Mouse (Mus musculus) hindbrain, embryonic 12.5 days (tissue): ENCODE results near the gene Lifr. TPM values are rescaled to one million over a fixed set of nuclear protein-coding genes. Genes with fewer than 3 reads are reported as not detected.
A peak's percentile ranks its signal among the peaks of the same experiment; 100 is the strongest.

Source experiments
- ATAC-seq: fragments of 200-750 bp; cut with Nextera tagmentation; 2 replicates; pipeline ENCODE4 v1.8.0; 2017; ENCODE audit warnings: moderate TSS enrichment; ENCODE audit not compliant: low FRiP score
- H3K27ac ChIP-seq: fragments of 300-500 bp; sonication (generic); 2 replicates; pipeline ENCODE4 v1.5.1; 2016; ENCODE audit warnings: mild to moderate bottlenecking
- H3K27me3 ChIP-seq: fragments of 300-500 bp; sonication (generic); 2 replicates; pipeline ENCODE4 v1.6.1; 2016; ENCODE audit warnings: mild to moderate bottlenecking
- H3K36me3 ChIP-seq: fragments of 300-500 bp; sonication (generic); 2 replicates; pipeline ENCODE4 v1.6.1; 2016; ENCODE audit warnings: mild to moderate bottlenecking
- H3K4me1 ChIP-seq: fragments of 300-500 bp; sonication (generic); 2 replicates; pipeline ENCODE4 v1.6.1; 2016
- H3K4me2 ChIP-seq: fragments of 300-500 bp; sonication (generic); replicated peaks from 2 replicates; pipeline ENCODE4 v1.6.1; 2016; ENCODE audit warnings: mild to moderate bottlenecking
- H3K4me3 ChIP-seq: fragments of 300-500 bp; sonication (generic); 2 replicates; pipeline ENCODE4 v1.5.1; 2016; ENCODE audit warnings: mild to moderate bottlenecking
- H3K9ac ChIP-seq: fragments of 300-500 bp; sonication (generic); 2 replicates; pipeline ENCODE4 v1.6.1; 2016; ENCODE audit warnings: mild to moderate bottlenecking, moderate library complexity
- H3K9me3 ChIP-seq: fragments of 300-500 bp; sonication (generic); replicated peaks from 2 replicates; pipeline ENCODE4 v1.6.1; 2016; ENCODE audit warnings: mild to moderate bottlenecking
- WGBS: fragments of 180-500 bp; shearing (Covaris S2); methylation state at CpG from one replicate; pipeline ENCODE4 v1.1.7; 2016; 5-methylcytosine and 5-hydroxymethylcytosine counted together
- polyA plus RNA-seq: library from polyadenylated mRNA; unstranded; fragments of >200 nt; fragmentation: Nextera tagmentation; extraction: Ambion mirVana; gene quantifications from 2 replicates; pipeline ENCODE4 v1.2.1, GENCODE M21; 2016

Gene Lifr
- polyA plus RNA-seq, 1 experiment from 2014 or later, result 16.5 TPM

DNA sequence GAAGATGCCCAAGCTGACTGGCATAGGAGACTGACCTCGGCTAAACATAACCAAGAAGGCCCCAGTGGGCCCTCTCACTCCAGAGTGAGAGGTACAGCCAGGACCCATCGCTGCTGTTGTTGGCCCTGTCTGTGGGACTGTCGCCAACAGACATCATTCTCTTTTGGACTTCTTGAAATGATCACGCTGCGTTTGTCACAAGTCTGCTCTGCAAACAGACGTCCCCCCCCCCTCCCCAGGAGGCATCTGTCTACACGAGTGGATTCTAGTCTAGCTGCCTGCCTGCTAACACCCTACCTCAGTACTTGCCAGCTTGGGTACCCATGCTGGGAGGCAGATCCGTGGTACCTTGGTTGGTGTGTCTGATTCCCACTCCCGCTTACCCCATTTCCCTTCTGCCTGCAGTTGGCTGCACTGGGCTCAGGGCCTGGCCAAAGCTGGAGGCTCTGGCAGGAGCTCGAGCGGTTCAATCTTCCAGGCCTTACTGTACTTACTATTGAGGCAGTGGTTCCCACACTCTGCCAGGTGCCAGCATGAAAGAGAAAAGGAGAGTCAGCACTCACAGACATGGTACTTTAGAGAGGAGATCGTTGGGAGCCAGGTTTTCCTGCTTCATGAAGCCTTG, 133.8 kb downstream of the Lifr start:
- no peaks in the 10 kb centered on the region for H3K9me3 ChIP-seq
- H3K27me3 ChIP-seq, result no peaks in the 10 kb centered on the region
- 80% methylated on average over 12 of the region's 12 CpGs for WGBS
- no peak overlapping the region for H3K4me3 ChIP-seq
- ATAC-seq, result no peak
- H3K27ac ChIP-seq, result no peak overlapping the region
- H3K36me3 ChIP-seq, result no peaks in the 10 kb centered on the region
- H3K4me2 ChIP-seq, result no peak overlapping the region
- H3K9ac ChIP-seq, result no peak overlapping the region
- peaks cover 17% of the 10 kb centered on the region for H3K4me1 ChIP-seq

DNA sequence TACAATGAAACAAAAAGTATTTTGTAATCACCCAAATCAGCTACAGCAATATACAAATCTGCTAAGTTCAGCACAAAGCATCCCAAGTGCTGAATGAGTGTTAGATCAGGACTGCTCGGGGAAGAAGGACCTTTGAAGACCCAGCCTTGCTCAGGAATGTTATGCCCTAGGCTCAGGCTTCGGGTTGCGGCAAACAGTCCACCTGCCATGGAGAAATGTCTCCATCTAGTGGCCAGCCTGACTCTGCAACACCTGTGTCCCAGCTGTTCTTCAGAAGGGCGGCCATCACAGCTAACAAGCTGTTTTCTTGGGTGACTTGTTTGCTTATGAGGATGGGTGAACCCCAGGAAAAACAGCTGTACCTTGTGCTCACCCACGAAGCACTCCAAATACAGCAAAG, 135.8 kb downstream of the Lifr start:
- Histone ChIP-seq H3K4me2 (no peak overlapping the region), H3K4me3 (no peak overlapping the region), H3K9ac (no peak overlapping the region), H3K4me1 (peaks cover 17% of the 10 kb centered on the region), H3K9me3 (no peaks in the 10 kb centered on the region), H3K27me3 (no peaks in the 10 kb centered on the region), H3K27ac (no peak overlapping the region), H3K36me3 (no peaks in the 10 kb centered on the region)
- 6% methylated on average over 5 of the region's 5 CpGs for WGBS
- ATAC-seq, result peak; percentile 86

- ATAC-seq, result no peak
- H3K27me3 ChIP-seq, result no peaks in the 10 kb centered on the region
- no peaks in the 10 kb centered on the region for H3K4me1 ChIP-seq
- no peak overlapping the region for H3K9ac ChIP-seq
- WGBS, result 83% methylated on average over 13 of the region's 13 CpGs
- no peak overlapping the region for H3K27ac ChIP-seq
- H3K9me3 ChIP-seq, result no peaks in the 10 kb centered on the region
- no peak overlapping the region for H3K4me3 ChIP-seq
- H3K36me3 ChIP-seq, result no peaks in the 10 kb centered on the region
- H3K4me2 ChIP-seq, result no peak overlapping the region
Observed at GRCm38 (mm10) chr15:7233393-7234090, 143.1 kb downstream of the Lifr start.

DNA sequence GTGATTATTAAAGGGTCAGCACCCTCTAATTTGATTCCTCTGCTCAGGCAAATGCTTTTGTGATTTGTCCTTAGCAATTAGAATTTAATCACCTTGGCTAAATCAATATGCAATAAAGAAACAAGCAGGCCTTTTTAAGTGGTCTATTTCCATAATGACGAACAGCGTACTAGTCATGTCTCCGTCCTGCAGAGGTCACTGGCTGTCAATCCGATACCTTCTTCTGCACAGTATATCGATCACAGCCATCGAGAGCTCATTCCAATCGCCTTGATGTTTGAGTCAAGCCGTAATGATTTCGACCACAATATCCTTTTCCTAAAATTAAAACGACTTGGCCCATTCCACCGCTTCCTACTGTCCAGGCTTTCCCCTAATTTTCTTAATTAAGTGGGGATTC, 149.5 kb downstream of the Lifr start:
- 86% methylated on average over 11 of the region's 11 CpGs for WGBS
- no peaks in the 10 kb centered on the region for H3K4me1 ChIP-seq
- no peaks in the 10 kb centered on the region for H3K9me3 ChIP-seq
- H3K4me3 ChIP-seq, result no peak overlapping the region
- no peaks in the 10 kb centered on the region for H3K27me3 ChIP-seq
- ATAC-seq, result no peak
- H3K36me3 ChIP-seq, result no peaks in the 10 kb centered on the region
- no peak overlapping the region for H3K4me2 ChIP-seq
- no peak overlapping the region for H3K9ac ChIP-seq
- no peak overlapping the region for H3K27ac ChIP-seq

DNA sequence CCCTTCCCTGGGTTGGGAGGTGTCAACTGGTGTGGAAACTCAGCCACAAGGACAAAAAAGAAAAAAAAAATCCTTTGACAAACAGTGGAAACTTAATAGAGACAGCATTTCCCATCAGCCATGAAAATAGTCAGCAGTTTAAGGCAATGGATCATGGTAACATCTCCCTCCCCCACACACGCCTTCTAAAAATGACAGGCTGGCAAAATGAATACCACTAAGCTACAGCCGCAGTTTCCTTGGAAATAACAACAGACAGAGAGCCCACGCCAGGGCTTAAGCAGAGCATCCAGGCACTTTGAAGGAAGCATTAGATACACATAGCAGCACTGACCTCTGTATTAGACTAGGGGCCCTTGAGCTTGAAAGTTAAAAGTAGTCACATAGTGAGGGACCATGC, 150.5 kb downstream of the Lifr start:
- no peak overlapping the region for H3K9ac ChIP-seq
- H3K27me3 ChIP-seq, result no peaks in the 10 kb centered on the region
- no peak overlapping the region for H3K4me3 ChIP-seq
- H3K4me1 ChIP-seq, result no peaks in the 10 kb centered on the region
- no peak overlapping the region for H3K4me2 ChIP-seq
- H3K36me3 ChIP-seq, result no peaks in the 10 kb centered on the region
- H3K9me3 ChIP-seq, result no peaks in the 10 kb centered on the region
- H3K27ac ChIP-seq, result no peak overlapping the region
- 66% methylated on average over 3 of the region's 3 CpGs for WGBS
- ATAC-seq, result no peak

DNA sequence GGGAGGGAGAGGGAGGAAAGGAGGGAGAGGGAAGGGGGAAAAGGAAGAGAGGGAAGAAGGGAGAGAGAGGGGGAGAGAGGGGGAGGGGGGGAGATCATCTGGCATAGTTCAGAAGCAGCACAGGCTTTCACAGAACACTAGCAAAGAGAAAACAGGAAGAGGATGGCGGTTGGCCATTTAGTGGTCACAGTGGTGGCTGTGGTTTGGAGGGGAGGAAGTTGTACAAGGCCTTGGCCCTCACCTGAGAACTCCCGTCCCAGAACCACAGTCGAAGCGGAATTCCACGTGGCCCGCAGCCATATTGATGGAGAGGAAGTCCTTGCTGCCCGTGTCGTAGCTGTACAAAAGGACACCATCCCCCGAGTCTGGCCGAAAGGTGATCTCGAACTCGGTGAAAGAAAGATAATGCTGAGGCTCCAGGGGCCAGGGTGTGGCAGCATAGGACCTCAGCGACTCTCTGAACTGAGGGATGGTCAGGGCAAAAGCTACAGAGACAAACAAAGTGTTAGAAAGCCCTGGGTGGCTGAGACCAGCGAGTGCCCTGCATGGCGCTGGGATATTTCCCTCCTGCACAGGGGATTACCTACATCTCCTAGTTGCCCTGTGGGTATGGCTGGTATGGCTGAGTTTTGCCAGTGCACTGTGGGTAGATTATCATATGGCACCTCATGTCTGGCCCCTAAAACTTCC, 151.9 kb downstream of the Lifr start:
- Histone ChIP-seq H3K9ac (no peak overlapping the region), H3K27ac (no peak overlapping the region), H3K4me3 (no peak overlapping the region), H3K4me2 (no peak overlapping the region), H3K36me3 (no peaks in the 10 kb centered on the region), H3K4me1 (no peaks in the 10 kb centered on the region), H3K27me3 (no peaks in the 10 kb centered on the region), H3K9me3 (no peaks in the 10 kb centered on the region)
- 83% methylated on average over 15 of the region's 15 CpGs for WGBS
- no peak for ATAC-seq

Other genes starting within 250 kb of the Lifr start
- 1.0 and 1.4 TPM in 2 replicates for gene Osmr, start 215.6 kb upstream of the Lifr start, polyA plus RNA-seq